Mouse (Mus musculus): ENCODE data around the gene Tacc2.
"Not testable (repeated sequence)": the region's sequence is repeated elsewhere in the genome, so short reads cannot be mapped to it uniquely, and the experiment has no call there.

The Tacc2 gene

GRCm38 (mm10) chr7:130577388-130578003 lies at the start of gene Tacc2:
Tacc2 (plus strand) TSS chr7:130577438.
- DNase-seq (ENCODE audit: low spot score), result no peak

DNA sequence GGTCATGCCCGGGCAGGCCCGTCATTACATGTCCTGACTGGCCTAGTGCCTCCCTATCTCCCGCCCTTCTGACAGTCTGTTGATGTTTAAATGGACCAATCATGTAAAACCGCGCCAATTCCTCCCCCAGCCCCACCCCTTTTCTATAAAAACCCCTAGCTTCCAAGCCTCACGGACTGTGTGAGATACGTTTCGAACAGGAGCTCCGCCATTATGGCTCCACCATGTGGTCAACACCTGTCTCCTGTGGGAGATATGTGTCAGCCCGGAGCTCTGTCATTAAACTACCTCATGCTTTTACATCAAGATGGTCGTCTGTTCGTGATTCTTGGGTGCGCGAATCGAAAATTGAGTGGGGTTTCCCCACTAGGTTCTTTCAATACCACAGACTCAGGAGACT lies 46.1 kb upstream of the Tacc2 start:
- DNase-seq (ENCODE audit: low spot score), result not testable (repeated sequence)

GRCm38 (mm10) chr7:130533316-130534260 lies 43.6 kb upstream of the Tacc2 start:
- DNase-seq (ENCODE audit: low spot score), result peak; percentile 94

- no peak for DNase-seq (ENCODE audit: low spot score)
These were observed 42.1 kb upstream of the Tacc2 start for GRCm38 (mm10) chr7:130535174-130535573.

DNA sequence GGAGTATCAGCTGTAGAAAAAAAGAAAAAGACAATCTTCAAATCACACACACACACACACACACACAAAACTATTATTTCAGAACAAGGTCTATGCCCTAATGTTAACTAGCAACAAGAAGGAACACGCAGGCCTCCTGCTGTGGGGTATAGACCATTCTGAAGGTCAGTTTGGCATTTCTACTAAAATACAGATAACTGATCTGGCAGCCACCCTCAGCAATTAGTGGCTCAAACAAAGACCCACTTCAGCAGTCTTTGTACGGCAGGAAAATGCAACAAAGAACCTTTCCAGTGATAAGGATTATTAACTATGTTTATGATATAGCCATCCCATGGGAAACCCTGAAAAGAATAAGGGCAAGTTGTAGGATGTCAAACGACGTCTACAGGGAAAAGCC lies 40.2 kb upstream of the Tacc2 start:
- no peak for DNase-seq (ENCODE audit: low spot score)

DNA sequence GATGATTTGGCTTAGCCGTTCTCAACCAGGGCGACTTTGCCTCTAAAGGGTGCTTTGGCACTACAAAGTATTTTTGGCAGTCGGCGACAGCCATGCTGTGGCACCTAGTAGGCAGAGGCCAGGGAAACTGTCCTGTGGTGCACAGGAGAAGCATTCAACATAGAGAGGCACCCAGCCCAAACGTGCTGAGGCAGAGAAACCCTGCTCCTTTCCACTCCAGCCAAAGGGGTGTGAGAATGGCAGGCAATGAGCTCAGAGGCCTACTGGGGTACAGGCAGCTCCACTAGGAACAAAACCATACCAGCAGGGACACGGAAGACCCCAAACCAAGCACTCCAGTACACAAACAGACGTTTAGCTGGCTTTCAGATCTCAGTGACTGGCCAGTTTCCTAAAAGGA lies 37.1 kb upstream of the Tacc2 start:
- no peak for DNase-seq (ENCODE audit: low spot score)

DNA sequence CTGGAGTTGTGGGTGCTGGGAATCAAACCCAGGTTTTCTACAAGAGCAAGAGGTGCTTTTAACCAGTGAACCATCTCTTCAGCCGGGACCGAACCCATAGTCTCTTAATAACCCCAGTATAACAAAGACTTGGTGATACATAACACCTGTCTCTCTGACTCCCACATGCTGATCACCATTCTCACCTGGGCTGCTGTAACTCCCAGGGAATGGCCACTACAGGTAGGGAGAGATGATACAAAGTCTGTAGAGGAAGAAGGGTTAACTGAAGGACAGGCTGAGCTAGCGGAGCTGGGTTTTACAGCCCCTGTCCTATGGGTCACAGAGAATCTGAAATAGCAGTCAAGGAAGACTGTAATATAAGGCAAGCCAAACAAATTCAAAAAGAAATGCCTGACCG lies 34.1 kb upstream of the Tacc2 start:
- no peak for DNase-seq (ENCODE audit: low spot score)

DNA sequence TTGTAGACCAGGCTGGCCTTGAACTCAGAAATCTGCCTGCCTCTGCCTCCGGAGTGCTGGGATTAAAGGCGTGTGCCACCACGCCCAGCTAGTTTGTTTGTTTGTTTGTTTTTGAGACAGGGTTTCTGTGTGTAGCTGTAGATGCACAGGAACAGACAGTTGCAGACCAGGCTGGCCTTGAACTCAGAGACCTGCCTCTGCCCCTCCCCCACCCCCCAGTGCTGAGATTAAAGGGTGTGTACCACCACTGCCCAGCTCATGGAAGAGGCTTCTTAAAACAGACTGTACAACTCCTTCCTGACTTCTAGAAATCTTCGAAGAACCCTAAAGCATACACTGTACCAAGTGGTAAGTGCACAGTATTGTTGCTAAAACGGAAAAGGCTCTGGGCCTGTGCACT lies 31.8 kb upstream of the Tacc2 start:
- DNase-seq (ENCODE audit: low spot score), result no peak

- DNase-seq (ENCODE audit: low spot score), result no peak
These were observed 31.3 kb upstream of the Tacc2 start for GRCm38 (mm10) chr7:130545893-130546292.

GRCm38 (mm10) chr7:130546421-130546790 lies 30.8 kb upstream of the Tacc2 start:
- no peak for DNase-seq (ENCODE audit: low spot score)

- DNase-seq (ENCODE audit: low spot score), result peak; percentile 90
These were observed 30.3 kb upstream of the Tacc2 start for GRCm38 (mm10) chr7:130546791-130547484.

GRCm38 (mm10) chr7:130547635-130548175 lies 29.5 kb upstream of the Tacc2 start:
- no peak for DNase-seq (ENCODE audit: low spot score)

DNA sequence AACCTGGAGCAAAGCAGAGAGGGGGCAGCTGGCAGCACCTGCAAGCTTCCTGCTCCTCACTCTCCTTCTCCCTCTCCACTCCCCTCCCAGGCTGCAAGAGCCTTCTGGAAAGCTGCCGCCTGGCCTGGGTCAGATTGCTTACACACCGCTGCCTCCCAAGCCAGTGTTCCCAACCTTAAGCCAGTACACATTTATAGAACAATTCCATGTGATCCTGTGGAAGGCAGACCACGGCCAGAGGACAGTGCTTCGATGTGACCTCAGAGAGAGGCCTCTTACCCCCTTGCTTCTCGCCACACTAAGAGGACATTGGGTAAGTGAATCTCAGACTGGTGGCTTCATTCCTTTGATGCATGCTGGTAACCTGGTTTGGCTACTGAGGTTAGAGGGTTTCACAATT lies 24.5 kb upstream of the Tacc2 start:
- no peak for DNase-seq (ENCODE audit: low spot score)

- no peak for DNase-seq (ENCODE audit: low spot score)
These were observed 23.9 kb upstream of the Tacc2 start for GRCm38 (mm10) chr7:130553321-130553720.

- no peak for DNase-seq (ENCODE audit: low spot score)
These were observed 21.6 kb upstream of the Tacc2 start for GRCm38 (mm10) chr7:130555597-130555996.

DNA sequence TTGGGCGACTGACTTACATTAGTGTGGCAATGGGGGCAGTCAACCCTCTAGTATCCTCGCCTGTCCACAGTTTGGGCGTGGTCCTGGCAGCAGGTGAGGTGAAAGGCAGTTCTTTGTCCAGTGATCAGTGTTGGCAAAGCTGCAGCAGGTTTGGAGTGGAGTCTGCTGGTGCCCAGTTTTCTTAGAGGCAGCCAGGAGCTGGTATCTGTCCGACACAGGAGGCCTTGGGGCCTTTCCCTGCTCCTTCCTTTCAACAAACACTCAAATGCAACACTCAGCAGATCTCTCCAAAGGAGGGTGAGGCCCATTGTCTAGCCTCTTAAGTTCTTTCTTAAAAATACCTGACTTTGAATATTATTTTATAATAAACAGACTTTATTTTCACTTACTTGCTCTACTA lies 18.6 kb upstream of the Tacc2 start:
- no peak for DNase-seq (ENCODE audit: low spot score)

- DNase-seq (ENCODE audit: low spot score), result no peak
These were observed 16.3 kb upstream of the Tacc2 start for GRCm38 (mm10) chr7:130560933-130561332.

DNA sequence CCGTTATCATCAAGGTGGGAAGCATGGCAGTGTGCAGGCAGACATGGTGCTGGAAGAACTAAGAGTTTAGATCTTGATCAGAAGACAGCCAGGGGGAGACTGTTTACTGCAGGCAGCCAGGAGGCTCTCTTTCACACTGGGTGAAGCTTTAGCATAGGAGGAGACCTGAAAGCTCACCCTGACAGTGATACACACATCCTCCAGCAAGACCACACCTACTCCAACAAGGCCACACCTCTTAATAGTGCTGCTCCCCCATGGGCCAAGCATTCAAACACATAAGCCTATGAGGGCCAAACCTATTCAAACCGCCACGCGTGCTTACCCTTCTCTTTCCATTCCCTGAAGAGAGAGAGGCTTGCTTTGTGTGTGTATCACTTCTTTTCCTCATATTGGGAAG lies 14.0 kb upstream of the Tacc2 start:
- no peak for DNase-seq (ENCODE audit: low spot score)

GRCm38 (mm10) chr7:130563880-130564279 lies 13.4 kb upstream of the Tacc2 start:
- no peak for DNase-seq (ENCODE audit: low spot score)

DNA sequence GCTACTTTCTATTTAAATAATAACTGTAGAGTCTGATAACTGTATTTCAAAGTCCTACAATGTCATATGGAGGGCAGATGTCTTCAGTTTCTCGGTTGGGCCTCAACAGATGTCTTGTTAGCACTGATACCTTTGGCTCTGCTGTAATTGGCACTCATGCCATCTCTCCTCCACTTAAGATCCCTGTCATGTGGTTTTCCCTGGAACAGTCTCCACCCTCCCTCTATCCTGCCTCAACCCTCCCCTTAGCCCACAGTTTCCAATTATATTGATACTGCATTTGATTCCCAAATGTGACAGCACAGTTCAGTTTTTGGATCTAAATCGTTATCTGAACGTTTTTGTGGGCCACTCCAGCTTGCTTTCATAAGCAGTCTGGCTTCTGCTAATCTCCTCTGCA lies 12.6 kb upstream of the Tacc2 start:
- DNase-seq (ENCODE audit: low spot score), result no peak

- no peak for DNase-seq (ENCODE audit: low spot score)
These were observed 8.3 kb upstream of the Tacc2 start for GRCm38 (mm10) chr7:130568783-130569436.

- DNase-seq (ENCODE audit: low spot score), result no peak
These were observed 6.8 kb upstream of the Tacc2 start for GRCm38 (mm10) chr7:130570472-130570871.

Measured in ovary, postnatal 14 days (tissue).